Mouse (Mus musculus) midbrain, embryonic 15.5 days (tissue): ENCODE data around the gene Abca2. TPM values are rescaled to one million over a fixed set of nuclear protein-coding genes. Genes with fewer than 3 reads are reported as not detected.

Source experiments
- ATAC-seq: fragments of 200-750 bp; cut with Nextera tagmentation; replicated peaks from 2 replicates; pipeline ENCODE4 v1.8.0; 2017; ENCODE audit warnings: moderate TSS enrichment
- H3K27ac ChIP-seq: fragments of 300-500 bp; sonication (generic); 2 replicates; pipeline ENCODE4 v1.5.1; 2015; ENCODE audit warnings: mild to moderate bottlenecking, inconsistent platforms
- H3K27me3 ChIP-seq: fragments of 300-500 bp; sonication (generic); replicated peaks from 2 replicates; pipeline ENCODE4 v1.6.1; 2015; ENCODE audit warnings: inconsistent platforms
- H3K36me3 ChIP-seq: fragments of 300-500 bp; sonication (generic); replicated peaks from 2 replicates; pipeline ENCODE4 v1.6.1; 2015; ENCODE audit warnings: inconsistent platforms
- H3K4me1 ChIP-seq: fragments of 300-500 bp; sonication (generic); 2 replicates; pipeline ENCODE4 v1.6.1; 2015; ENCODE audit warnings: inconsistent platforms
- H3K4me2 ChIP-seq: fragments of 300-500 bp; sonication (generic); 2 replicates; pipeline ENCODE4 v1.6.1; 2015; ENCODE audit warnings: inconsistent platforms, mild to moderate bottlenecking, moderate library complexity
- H3K4me3 ChIP-seq: fragments of 300-500 bp; sonication (generic); 2 replicates; pipeline ENCODE4 v1.5.1; 2015; ENCODE audit warnings: mild to moderate bottlenecking, inconsistent platforms
- H3K9ac ChIP-seq: fragments of 300-500 bp; sonication (generic); 2 replicates; pipeline ENCODE4 v1.6.1; 2015; ENCODE audit warnings: mild to moderate bottlenecking, inconsistent platforms
- H3K9me3 ChIP-seq: fragments of 300-500 bp; sonication (generic); 2 replicates; pipeline ENCODE4 v1.6.1; 2016; ENCODE audit warnings: inconsistent platforms
- WGBS: fragments of 180-500 bp; shearing (Covaris S2); methylation state at CpG from one replicate; pipeline ENCODE4 v1.1.7; 2015; ENCODE audit warnings: mixed read lengths; 5-methylcytosine and 5-hydroxymethylcytosine counted together
- polyA plus RNA-seq: library from polyadenylated mRNA; unstranded; fragments of >200 nt; fragmentation: Nextera tagmentation; extraction: Ambion mirVana; gene quantifications from 2 replicates; pipeline ENCODE4 v1.2.1, GENCODE M21; 2015

The Abca2 gene
- polyA plus RNA-seq, result 16.4 and 17.6 TPM in 2 replicates

- Histone ChIP-seq H3K9me3 (no peaks in the 10 kb centered on the region), H3K36me3 (no peaks in the 10 kb centered on the region), H3K27me3 (no peaks in the 10 kb centered on the region; the same call in 1 of the 2 replicates), H3K4me2 (peak within 1 kb of the TSS; percentile 76), H3K4me1 (peaks cover 29% of the 10 kb centered on the region), H3K4me3 (peak within 1 kb of the TSS; percentile 81), H3K9ac (peak within 1 kb of the TSS; percentile 94), H3K27ac (peak within 1 kb of the TSS; percentile 94)
- peak; percentile 88 for ATAC-seq
- WGBS, result under 1% methylated on average over 85 of the region's 89 CpGs
These were observed at the start of gene Abca2 for GRCm38 (mm10) chr2:25428442-25429236. TSS of gene Abca2 (plus strand) at chr2:25428703.

GRCm38 (mm10) chr2:25384492-25384891 lies 44.0 kb upstream of the Abca2 start:
- Histone ChIP-seq H3K4me2 (no peak overlapping the region), H3K4me3 (no peak overlapping the region), H3K9me3 (no peaks in the 10 kb centered on the region), H3K9ac (no peak overlapping the region), H3K4me1 (no peaks in the 10 kb centered on the region), H3K27ac (no peak overlapping the region), H3K27me3 (no peaks in the 10 kb centered on the region), H3K36me3 (no peaks in the 10 kb centered on the region)
- ATAC-seq, result no peak
- WGBS, result 83% methylated on average over 5 of the region's 5 CpGs

GRCm38 (mm10) chr2:25391266-25391665 lies 37.2 kb upstream of the Abca2 start:
- Histone ChIP-seq H3K9ac (no peak overlapping the region), H3K36me3 (no peaks in the 10 kb centered on the region), H3K27me3 (peaks cover 22% of the 10 kb centered on the region), H3K4me2 (no peak overlapping the region), H3K4me1 (peaks cover 10% of the 10 kb centered on the region), H3K27ac (no peak overlapping the region), H3K9me3 (no peaks in the 10 kb centered on the region), H3K4me3 (no peak overlapping the region)
- 70% methylated on average over 5 of the region's 5 CpGs for WGBS
- ATAC-seq, result no peak

DNA sequence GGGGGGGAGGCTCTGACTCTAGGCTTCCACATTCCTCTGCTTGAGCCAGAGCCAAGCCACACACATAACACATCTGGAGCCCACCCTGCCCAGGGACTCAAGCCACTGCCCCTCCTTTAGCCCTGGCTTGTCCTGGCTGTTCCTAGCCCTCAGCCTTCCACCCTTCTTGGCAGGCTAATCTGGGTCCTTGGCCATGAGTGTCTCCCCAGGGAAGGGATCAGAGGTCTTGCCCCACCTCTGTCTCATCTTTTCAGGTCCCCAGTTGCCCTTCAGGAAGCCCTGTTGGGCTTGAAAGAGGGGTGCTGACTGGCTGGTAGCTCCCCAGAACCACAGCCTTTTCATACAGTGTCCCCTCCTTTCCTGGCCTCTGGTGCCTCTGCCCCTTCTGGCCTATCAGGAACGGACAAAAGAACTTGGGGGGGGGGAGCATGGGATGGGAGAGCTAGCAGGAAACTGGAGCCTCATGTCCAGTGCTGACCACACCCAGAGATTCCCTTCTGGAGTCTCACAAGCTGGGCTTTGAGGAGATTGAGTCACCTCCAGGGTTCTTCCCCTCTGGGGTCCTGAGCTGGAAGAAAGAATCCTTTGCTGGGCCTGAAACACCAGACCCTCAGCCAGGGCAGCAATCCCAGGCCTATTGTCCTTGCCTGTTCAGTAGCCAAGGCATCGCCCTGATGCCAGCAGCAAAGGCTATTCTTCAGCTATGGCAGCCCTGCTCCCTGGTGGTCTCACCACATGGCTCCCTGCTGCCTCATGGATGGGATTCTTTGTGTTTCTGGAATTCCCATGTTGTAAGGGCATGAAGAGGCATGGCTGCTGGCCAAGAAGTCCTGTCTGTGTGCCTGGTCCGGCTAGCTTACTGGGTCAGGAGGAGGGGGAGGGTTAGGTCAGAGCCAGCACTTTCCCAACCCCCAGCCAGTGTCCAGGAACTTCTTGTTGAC lies 34.0 kb upstream of the Abca2 start:
- Histone ChIP-seq H3K4me2 (no peak overlapping the region), H3K4me3 (no peak overlapping the region), H3K36me3 (no peaks in the 10 kb centered on the region), H3K27me3 (peaks cover 55% of the 10 kb centered on the region), H3K4me1 (peaks cover 11% of the 10 kb centered on the region), H3K27ac (0 out of 2 replicates have a peak overlapping the region, but pooled peaks have one; percentile 25), H3K9ac (no peak overlapping the region), H3K9me3 (no peaks in the 10 kb centered on the region)
- ATAC-seq, result peak; percentile 34; the same call in 1 of the 2 replicates
- WGBS, result 27% methylated on average over 3 of the region's 3 CpGs

DNA sequence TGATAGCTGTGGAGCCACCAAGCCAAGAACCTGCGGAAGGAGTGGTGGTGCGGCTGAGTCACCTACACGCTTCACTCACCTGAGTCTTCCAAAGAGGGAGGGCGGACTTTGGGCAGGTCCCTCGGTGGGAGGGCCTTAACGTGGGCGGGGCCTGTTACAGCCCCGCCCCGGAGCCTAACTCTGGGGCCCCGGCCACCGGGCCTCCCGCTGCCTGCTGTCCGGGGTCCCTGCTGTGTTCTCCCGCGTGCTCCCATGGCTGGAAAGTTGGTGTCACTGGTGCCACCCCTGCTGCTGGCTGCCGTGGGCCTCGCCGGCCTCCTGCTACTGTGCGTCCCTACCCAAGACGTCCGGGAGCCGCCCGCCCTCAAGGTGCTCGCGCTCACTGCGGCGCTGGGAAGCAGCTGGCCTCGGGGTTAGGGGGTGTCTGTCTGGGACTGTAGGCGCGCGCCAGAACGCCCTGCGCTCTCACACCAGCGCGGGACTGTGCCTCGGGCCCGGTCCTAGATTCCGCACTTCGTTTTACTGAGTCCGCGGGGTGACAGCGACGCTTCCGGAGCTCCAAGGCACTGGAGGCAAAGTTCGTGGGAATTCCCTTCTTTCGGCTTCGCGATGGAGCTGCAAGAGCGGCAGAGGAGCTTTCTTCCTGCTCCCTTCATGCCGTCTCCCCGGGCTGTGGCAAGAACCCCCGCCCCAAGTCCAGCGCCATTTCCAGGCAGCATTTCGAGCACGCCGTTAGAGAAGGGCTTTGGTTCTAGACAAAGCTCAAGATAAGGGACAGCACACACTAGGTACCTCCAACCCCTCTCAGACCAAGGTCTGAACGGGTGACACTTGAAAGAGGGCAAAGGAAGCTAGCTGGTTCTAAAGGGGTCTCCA lies 32.5 kb upstream of the Abca2 start, which contains the start of gene Entpd2:
Gene Entpd2 (plus strand): TSS at position 154 of the 876 bp plus-strand sequence.
- 1% methylated on average over 57 of the region's 57 CpGs for WGBS
- Histone ChIP-seq H3K9me3 (no peaks in the 10 kb centered on the region), H3K4me2 (peak within 1 kb of the TSS; percentile 57), H3K36me3 (no peaks in the 10 kb centered on the region), H3K9ac (peak within 1 kb of the TSS; percentile 25), H3K27ac (no peak within 1 kb of the TSS), H3K4me1 (peaks cover 20% of the 10 kb centered on the region), H3K27me3 (peaks cover 65% of the 10 kb centered on the region), H3K4me3 (peak within 1 kb of the TSS; percentile 37)
- ATAC-seq, result no peak

GRCm38 (mm10) chr2:25396597-25396983 lies 31.9 kb upstream of the Abca2 start:
- no peak for ATAC-seq
- Histone ChIP-seq H3K4me1 (peaks cover 20% of the 10 kb centered on the region), H3K9me3 (no peaks in the 10 kb centered on the region), H3K27me3 (peaks cover 65% of the 10 kb centered on the region), H3K9ac (no peak overlapping the region), H3K4me2 (peak overlapping the region; percentile 57), H3K4me3 (0 out of 2 replicates have a peak overlapping the region, but pooled peaks have one; percentile 37), H3K27ac (no peak overlapping the region), H3K36me3 (no peaks in the 10 kb centered on the region)
- WGBS, result 33% methylated on average over 3 of the region's 3 CpGs

GRCm38 (mm10) chr2:25397010-25397409 lies 31.5 kb upstream of the Abca2 start:
- H3K27me3 ChIP-seq, result peaks cover 65% of the 10 kb centered on the region
- WGBS, result 59% methylated on average over 1 of the region's 1 CpGs

GRCm38 (mm10) chr2:25398065-25398464 lies 30.4 kb upstream of the Abca2 start:
- WGBS, result 92% methylated on average over 7 of the region's 7 CpGs
- H3K36me3 ChIP-seq, result no peaks in the 10 kb centered on the region
- no peak overlapping the region for H3K27ac ChIP-seq
- H3K27me3 ChIP-seq, result peaks cover 65% of the 10 kb centered on the region
- no peak overlapping the region for H3K4me3 ChIP-seq
- no peak overlapping the region for H3K4me2 ChIP-seq
- no peak for ATAC-seq
- no peak overlapping the region for H3K9ac ChIP-seq
- no peaks in the 10 kb centered on the region for H3K9me3 ChIP-seq
- H3K4me1 ChIP-seq, result peaks cover 24% of the 10 kb centered on the region

More at GRCm38 (mm10) chr2:25397010-25397409, 31.5 kb upstream of the Abca2 start:
- no peaks in the 10 kb centered on the region for H3K9me3 ChIP-seq
- no peak overlapping the region for H3K27ac ChIP-seq
- no peak overlapping the region for H3K4me3 ChIP-seq
- H3K36me3 ChIP-seq, result no peaks in the 10 kb centered on the region
- no peak overlapping the region for H3K9ac ChIP-seq
- H3K4me1 ChIP-seq, result peaks cover 20% of the 10 kb centered on the region
- H3K4me2 ChIP-seq, result no peak overlapping the region
- ATAC-seq, result no peak

- Histone ChIP-seq H3K36me3 (no peaks in the 10 kb centered on the region), H3K9me3 (no peaks in the 10 kb centered on the region), H3K9ac (no peak within 1 kb of the TSS), H3K4me2 (peak within 1 kb of the TSS; percentile 71), H3K4me3 (peak within 1 kb of the TSS; percentile 34; the same call in 1 of the 2 replicates), H3K4me1 (peaks cover 28% of the 10 kb centered on the region), H3K27ac (no peak within 1 kb of the TSS), H3K27me3 (peaks cover 65% of the 10 kb centered on the region)
- WGBS, result 72% methylated on average over 8 of the region's 8 CpGs
- ATAC-seq, result no peak
These were observed 29.5 kb upstream of the Abca2 start, which contains the start of gene Npdc1 for GRCm38 (mm10) chr2:25399051-25399450. TSS of gene Npdc1 (plus strand) at chr2:25399351.

DNA sequence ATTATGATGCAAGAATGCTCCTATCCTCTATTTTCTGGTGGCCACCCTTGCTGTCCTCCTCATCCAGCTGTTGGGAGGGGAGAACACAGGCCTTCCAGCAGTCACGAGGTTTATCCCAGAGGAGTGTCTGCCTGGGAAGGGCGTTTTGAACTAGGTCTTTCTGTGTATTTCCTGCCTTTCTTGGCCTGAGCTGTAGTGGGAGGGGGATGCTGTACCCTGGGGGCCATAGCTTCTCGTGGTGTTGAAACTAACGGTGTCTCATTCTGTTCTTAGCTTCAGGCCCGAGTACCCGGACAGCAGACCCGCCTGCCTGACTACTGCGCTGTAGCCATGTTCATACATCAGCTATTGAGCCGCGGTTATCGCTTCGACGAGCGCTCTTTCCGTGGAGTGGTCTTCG lies 28.2 kb upstream of the Abca2 start:
- no peaks in the 10 kb centered on the region for H3K36me3 ChIP-seq
- no peak for ATAC-seq
- WGBS, result 20% methylated on average over 16 of the region's 16 CpGs
- no peak overlapping the region for H3K27ac ChIP-seq
- H3K9ac ChIP-seq, result peak overlapping the region; percentile 28; the same call in 1 of the 2 replicates
- peak overlapping the region; percentile 71 for H3K4me2 ChIP-seq
- no peaks in the 10 kb centered on the region for H3K9me3 ChIP-seq
- H3K4me1 ChIP-seq, result peaks cover 40% of the 10 kb centered on the region
- H3K4me3 ChIP-seq, result peak overlapping the region; percentile 34
- peaks cover 53% of the 10 kb centered on the region for H3K27me3 ChIP-seq

DNA sequence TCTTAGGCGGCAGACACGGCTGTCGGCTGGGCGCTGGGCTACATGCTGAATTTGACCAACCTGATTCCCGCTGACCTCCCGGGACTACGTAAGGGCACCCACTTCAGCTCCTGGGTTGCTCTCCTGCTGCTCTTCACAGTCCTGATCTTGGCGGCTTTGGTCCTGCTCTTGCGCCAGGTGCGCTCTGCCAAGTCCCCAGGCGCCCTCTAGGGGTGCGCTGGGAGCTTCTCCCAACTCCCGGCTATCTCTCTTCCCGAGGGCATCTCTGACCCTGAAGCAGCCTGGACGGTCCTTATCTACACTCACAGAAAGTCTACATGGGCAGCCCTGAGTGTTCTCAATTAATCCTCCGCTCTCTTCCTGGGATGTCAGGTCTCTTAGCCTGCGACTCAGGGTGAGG lies 27.7 kb upstream of the Abca2 start:
- Histone ChIP-seq H3K4me2 (peak overlapping the region; percentile 71), H3K9me3 (no peaks in the 10 kb centered on the region), H3K4me3 (peak overlapping the region; percentile 34), H3K27ac (no peak overlapping the region), H3K9ac (peak overlapping the region; percentile 28; the same call in 1 of the 2 replicates), H3K4me1 (peaks cover 40% of the 10 kb centered on the region), H3K27me3 (peaks cover 48% of the 10 kb centered on the region), H3K36me3 (no peaks in the 10 kb centered on the region)
- WGBS, result 3% methylated on average over 17 of the region's 17 CpGs
- ATAC-seq, result no peak
